Mouse (Mus musculus): Measurements from ENCODE around the gene Npcd. TPM values are rescaled to one million over a fixed set of nuclear protein-coding genes. Genes with fewer than 3 reads are reported as not detected.

The Npcd gene
- polyA plus RNA-seq, 1 experiment, result not detected

GRCm38 (mm10) chr15:79808658-79809057, 25.4 kb downstream of the Npcd start:
- peaks cover 10% of the 10 kb centered on the region for H3K4me1 ChIP-seq (ENCODE audit: control insufficient read depth, insufficient read depth, low read length)

GRCm38 (mm10) chr15:79808114-79808513, 25.9 kb downstream of the Npcd start:
- Histone ChIP-seq H3K36me3 (ENCODE audit: control insufficient read depth, insufficient read depth, low read length) (no peaks in the 10 kb centered on the region), H3K4me1 (ENCODE audit: control insufficient read depth, insufficient read depth, low read length) (peaks cover 12% of the 10 kb centered on the region), H3K4me3 (ENCODE audit: control insufficient read depth, low read depth, low read length) (no peak overlapping the region), H3K27me3 (ENCODE audit: control insufficient read depth, insufficient read depth, low read length) (no peaks in the 10 kb centered on the region; the same call in 1 of the 2 replicates), H3K27ac (ENCODE audit: control insufficient read depth, insufficient read depth, low read depth, low read length) (no peak overlapping the region)
- TF ChIP-seq POLR2A (IDR thresholded peaks at IDR 0.05; ENCODE audit: control insufficient read depth, low read depth, low read length), result no peak
- TF ChIP-seq CTCF (IDR thresholded peaks at IDR 0.05; ENCODE audit: control insufficient read depth, insufficient read depth, insufficient replicate concordance, low read depth, low read length), result peak; percentile 42; the same call in 1 of the 2 replicates

More at GRCm38 (mm10) chr15:79808658-79809057, 25.4 kb downstream of the Npcd start:
- no peaks in the 10 kb centered on the region for H3K36me3 ChIP-seq (ENCODE audit: control insufficient read depth, insufficient read depth, low read length)
- no peak for TF ChIP-seq POLR2A (IDR thresholded peaks at IDR 0.05; ENCODE audit: control insufficient read depth, low read depth, low read length)
- no peak for TF ChIP-seq CTCF (IDR thresholded peaks at IDR 0.05; ENCODE audit: control insufficient read depth, insufficient read depth, insufficient replicate concordance, low read depth, low read length)
- no peak overlapping the region for H3K27ac ChIP-seq (ENCODE audit: control insufficient read depth, insufficient read depth, low read depth, low read length)
- no peaks in the 10 kb centered on the region; the same call in 1 of the 2 replicates for H3K27me3 ChIP-seq (ENCODE audit: control insufficient read depth, insufficient read depth, low read length)
- H3K4me3 ChIP-seq (ENCODE audit: control insufficient read depth, low read depth, low read length), result no peak overlapping the region

- Histone ChIP-seq H3K4me3 (ENCODE audit: control insufficient read depth, low read depth, low read length) (no peak overlapping the region), H3K36me3 (ENCODE audit: control insufficient read depth, insufficient read depth, low read length) (no peaks in the 10 kb centered on the region), H3K27ac (ENCODE audit: control insufficient read depth, insufficient read depth, low read depth, low read length) (no peak overlapping the region), H3K27me3 (ENCODE audit: control insufficient read depth, insufficient read depth, low read length) (no peaks in the 10 kb centered on the region; the same call in 1 of the 2 replicates), H3K4me1 (ENCODE audit: control insufficient read depth, insufficient read depth, low read length) (peaks cover 12% of the 10 kb centered on the region)
- TF ChIP-seq POLR2A (IDR thresholded peaks at IDR 0.05; ENCODE audit: control insufficient read depth, low read depth, low read length) (no peak), CTCF (IDR thresholded peaks at IDR 0.05; ENCODE audit: control insufficient read depth, insufficient read depth, insufficient replicate concordance, low read depth, low read length) (no peak)
Observed at GRCm38 (mm10) chr15:79807050-79807449, 27.0 kb downstream of the Npcd start.

GRCm38 (mm10) chr15:79805246-79805645, 28.8 kb downstream of the Npcd start:
- Histone ChIP-seq H3K27me3 (ENCODE audit: control insufficient read depth, insufficient read depth, low read length) (no peaks in the 10 kb centered on the region; the same call in 1 of the 2 replicates), H3K4me3 (ENCODE audit: control insufficient read depth, low read depth, low read length) (no peak overlapping the region), H3K27ac (ENCODE audit: control insufficient read depth, insufficient read depth, low read depth, low read length) (no peak overlapping the region), H3K4me1 (ENCODE audit: control insufficient read depth, insufficient read depth, low read length) (peaks cover 12% of the 10 kb centered on the region), H3K36me3 (ENCODE audit: control insufficient read depth, insufficient read depth, low read length) (no peaks in the 10 kb centered on the region)
- TF ChIP-seq POLR2A (IDR thresholded peaks at IDR 0.05; ENCODE audit: control insufficient read depth, low read depth, low read length), result no peak
- TF ChIP-seq CTCF (IDR thresholded peaks at IDR 0.05; ENCODE audit: control insufficient read depth, insufficient read depth, insufficient replicate concordance, low read depth, low read length), result no peak

GRCm38 (mm10) chr15:79804352-79805071, 29.5 kb downstream of the Npcd start, which contains the start of gene Nptxr:
Gene Nptxr (minus strand): TSS chr15:79804766.
- Histone ChIP-seq H3K27me3 (ENCODE audit: control insufficient read depth, insufficient read depth, low read length) (no peaks in the 10 kb centered on the region; the same call in 1 of the 2 replicates), H3K4me1 (ENCODE audit: control insufficient read depth, insufficient read depth, low read length) (peaks cover 12% of the 10 kb centered on the region), H3K27ac (ENCODE audit: control insufficient read depth, insufficient read depth, low read depth, low read length) (no peak within 1 kb of the TSS), H3K36me3 (ENCODE audit: control insufficient read depth, insufficient read depth, low read length) (no peaks in the 10 kb centered on the region), H3K4me3 (ENCODE audit: control insufficient read depth, low read depth, low read length) (peak within 1 kb of the TSS; percentile 66)
- TF ChIP-seq CTCF (IDR thresholded peaks at IDR 0.05; ENCODE audit: control insufficient read depth, insufficient read depth, insufficient replicate concordance, low read depth, low read length) (no peak), POLR2A (IDR thresholded peaks at IDR 0.05; ENCODE audit: control insufficient read depth, low read depth, low read length) (0 out of 2 replicates have a peak, but pooled peaks have one; percentile 33)

- Histone ChIP-seq H3K27ac (ENCODE audit: control insufficient read depth, insufficient read depth, low read depth, low read length) (no peak overlapping the region), H3K27me3 (ENCODE audit: control insufficient read depth, insufficient read depth, low read length) (no peaks in the 10 kb centered on the region; the same call in 1 of the 2 replicates)
Observed at GRCm38 (mm10) chr15:79803533-79804351, 30.3 kb downstream of the Npcd start.

GRCm38 (mm10) chr15:79802304-79802703, 31.7 kb downstream of the Npcd start:
- Histone ChIP-seq H3K4me1 (ENCODE audit: control insufficient read depth, insufficient read depth, low read length) (peaks cover 12% of the 10 kb centered on the region), H3K27me3 (ENCODE audit: control insufficient read depth, insufficient read depth, low read length) (no peaks in the 10 kb centered on the region; the same call in 1 of the 2 replicates), H3K36me3 (ENCODE audit: control insufficient read depth, insufficient read depth, low read length) (no peaks in the 10 kb centered on the region), H3K27ac (ENCODE audit: control insufficient read depth, insufficient read depth, low read depth, low read length) (no peak overlapping the region), H3K4me3 (ENCODE audit: control insufficient read depth, low read depth, low read length) (no peak overlapping the region)
- no peak for TF ChIP-seq POLR2A (IDR thresholded peaks at IDR 0.05; ENCODE audit: control insufficient read depth, low read depth, low read length)

More at GRCm38 (mm10) chr15:79803533-79804351, 30.3 kb downstream of the Npcd start:
- no peaks in the 10 kb centered on the region for H3K36me3 ChIP-seq (ENCODE audit: control insufficient read depth, insufficient read depth, low read length)
- H3K4me3 ChIP-seq (ENCODE audit: control insufficient read depth, low read depth, low read length), result peak overlapping the region; percentile 66
- peaks cover 12% of the 10 kb centered on the region for H3K4me1 ChIP-seq (ENCODE audit: control insufficient read depth, insufficient read depth, low read length)
- TF ChIP-seq CTCF (IDR thresholded peaks at IDR 0.05; ENCODE audit: control insufficient read depth, insufficient read depth, insufficient replicate concordance, low read depth, low read length) (no peak), POLR2A (IDR thresholded peaks at IDR 0.05; ENCODE audit: control insufficient read depth, low read depth, low read length) (no peak)
